Mouse (Mus musculus) cerebellum, adult 11 months (tissue): ENCODE data around the gene Cs.
A peak's percentile ranks its signal among the peaks of the same experiment; 100 is the strongest.

Source experiments
- DNase-seq: peaks from one replicate; pipeline ENCODE4 v3.0.0; 2022

Cs gene

GRCm38 (mm10) chr10:128335582-128335981, 2.0 kb upstream of the Cs start:
- DNase-seq, result peak; percentile 68

- no peak for DNase-seq
Measured at GRCm38 (mm10) chr10:128336195-128336594, 1.3 kb upstream of the Cs start.

- DNase-seq, result no peak
Measured at GRCm38 (mm10) chr10:128336597-128336996, 937 bp upstream of the Cs start.

- DNase-seq, result no peak
Measured at GRCm38 (mm10) chr10:128338415-128338814, 881 bp downstream of the Cs start.

DNA sequence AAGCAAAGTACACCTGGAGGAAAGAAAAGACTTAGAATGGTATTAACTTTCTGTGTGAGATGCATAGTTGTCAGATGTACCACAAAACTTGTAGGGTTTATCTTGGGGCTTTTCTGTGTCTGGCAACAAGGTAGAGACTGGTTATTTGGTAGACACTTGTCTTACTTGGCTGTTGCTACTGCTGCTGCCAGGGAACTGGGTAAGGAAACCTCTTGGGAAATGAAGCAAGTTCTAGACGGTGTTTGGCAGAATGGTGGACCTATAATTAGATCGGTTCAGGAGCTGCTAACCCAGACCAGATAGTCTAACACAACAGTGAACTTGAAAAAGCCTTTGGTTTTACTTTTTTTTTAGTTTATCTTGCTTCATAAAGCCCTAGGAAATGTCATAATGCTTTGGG, 1.4 kb downstream of the Cs start:
- no peak for DNase-seq

DNA sequence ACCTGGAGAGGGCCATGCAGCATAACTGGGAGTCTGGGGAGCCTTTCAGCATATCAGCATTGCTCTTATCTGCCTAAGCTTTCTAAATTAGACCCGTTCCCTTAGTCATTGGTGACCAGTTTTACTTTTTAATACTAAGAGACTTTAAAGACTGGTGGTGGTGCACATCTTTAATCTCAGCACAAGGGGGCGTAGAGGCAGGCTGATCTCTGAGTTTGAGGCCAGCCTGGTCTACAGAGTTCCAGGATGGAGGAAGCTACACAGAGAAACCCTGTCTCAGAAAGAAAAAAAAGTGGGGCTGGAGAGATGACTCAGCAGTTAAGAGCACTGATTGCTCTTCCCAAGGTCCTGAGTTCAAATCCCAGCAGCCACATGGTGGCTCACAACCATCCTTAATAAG, 2.7 kb downstream of the Cs start:
- DNase-seq, result no peak

DNA sequence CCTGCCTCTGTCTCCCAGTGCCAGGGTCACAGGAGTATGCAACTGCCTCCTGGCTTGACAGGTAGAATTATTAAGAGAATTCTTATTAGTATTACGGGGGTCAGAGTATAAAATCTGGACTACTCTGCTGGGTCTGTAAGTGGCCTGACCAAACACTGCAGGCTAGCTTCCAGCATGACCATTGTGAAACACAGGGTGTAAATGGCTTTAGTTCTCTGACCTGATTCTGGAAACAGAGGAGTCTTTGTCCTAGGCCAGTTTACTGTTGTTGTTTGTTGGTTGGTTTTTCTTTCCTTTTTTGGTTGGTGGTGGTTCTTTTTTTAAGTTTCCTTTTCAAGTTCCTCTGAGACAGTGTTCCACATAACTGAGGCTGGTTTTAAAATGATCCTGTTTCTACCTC, 5.9 kb downstream of the Cs start:
- DNase-seq, result no peak

DNA sequence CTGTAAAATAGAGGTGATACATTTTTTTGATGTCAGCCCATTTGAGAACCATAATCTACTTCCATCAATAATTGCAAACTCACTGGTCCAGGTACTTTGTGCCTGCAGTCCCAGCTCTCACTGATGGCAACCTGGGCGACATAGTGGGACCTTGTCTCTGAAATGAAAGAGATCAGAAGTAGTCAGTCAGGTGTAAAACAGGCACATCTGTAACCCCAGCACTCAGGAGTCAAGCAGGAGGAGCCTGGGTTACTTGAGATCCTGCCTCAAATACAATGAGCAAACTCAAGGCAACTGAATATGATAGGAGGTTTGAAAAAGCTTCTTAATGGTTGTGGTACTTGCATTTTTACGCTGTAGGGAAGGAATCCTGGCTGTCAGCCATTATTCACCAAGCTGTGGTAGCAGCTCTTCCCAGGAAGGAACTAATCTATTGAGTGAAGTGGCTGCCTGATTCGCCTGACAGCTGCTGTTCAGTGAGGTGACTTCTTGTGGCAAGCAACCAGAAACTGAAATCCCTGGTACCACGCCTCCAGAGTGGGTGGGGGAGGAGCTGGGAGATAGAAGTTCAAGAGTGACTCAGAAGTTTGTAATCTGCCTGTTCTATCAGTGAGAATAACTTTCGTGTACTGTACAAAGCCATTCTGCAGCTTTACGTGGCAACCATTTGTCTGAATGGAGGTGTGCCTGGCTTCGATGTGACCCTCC, 7.2 kb downstream of the Cs start:
- DNase-seq, result no peak

DNA sequence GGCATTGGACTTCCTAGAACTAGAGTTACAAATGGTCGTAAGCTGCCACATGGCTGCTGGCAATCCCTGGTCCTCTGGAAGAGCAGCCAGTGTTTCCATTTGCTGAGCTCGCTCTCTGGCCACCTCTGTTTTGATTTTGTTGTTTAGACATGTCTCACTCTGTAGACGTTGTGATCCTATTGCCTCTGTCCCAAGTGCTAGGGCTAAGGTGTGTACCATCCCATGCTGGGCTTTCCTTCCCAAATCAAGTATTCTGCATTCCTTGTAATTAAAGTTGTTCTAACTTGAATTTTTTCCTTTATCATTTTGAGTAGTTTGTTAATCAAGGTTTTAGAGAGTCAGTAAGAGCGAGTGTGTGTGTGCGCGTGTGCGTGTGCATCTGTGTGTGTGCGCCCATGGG, 10.0 kb downstream of the Cs start:
- DNase-seq, result no peak

- DNase-seq, result no peak
Measured at GRCm38 (mm10) chr10:128358796-128359195, 21.3 kb downstream of the Cs start.

GRCm38 (mm10) chr10:128359226-128359625, 21.7 kb downstream of the Cs start:
- DNase-seq, result no peak

GRCm38 (mm10) chr10:128361836-128362235, 24.3 kb downstream of the Cs start:
- DNase-seq, result no peak

- DNase-seq, result no peak
Measured at GRCm38 (mm10) chr10:128362568-128362967, 25.0 kb downstream of the Cs start.

DNA sequence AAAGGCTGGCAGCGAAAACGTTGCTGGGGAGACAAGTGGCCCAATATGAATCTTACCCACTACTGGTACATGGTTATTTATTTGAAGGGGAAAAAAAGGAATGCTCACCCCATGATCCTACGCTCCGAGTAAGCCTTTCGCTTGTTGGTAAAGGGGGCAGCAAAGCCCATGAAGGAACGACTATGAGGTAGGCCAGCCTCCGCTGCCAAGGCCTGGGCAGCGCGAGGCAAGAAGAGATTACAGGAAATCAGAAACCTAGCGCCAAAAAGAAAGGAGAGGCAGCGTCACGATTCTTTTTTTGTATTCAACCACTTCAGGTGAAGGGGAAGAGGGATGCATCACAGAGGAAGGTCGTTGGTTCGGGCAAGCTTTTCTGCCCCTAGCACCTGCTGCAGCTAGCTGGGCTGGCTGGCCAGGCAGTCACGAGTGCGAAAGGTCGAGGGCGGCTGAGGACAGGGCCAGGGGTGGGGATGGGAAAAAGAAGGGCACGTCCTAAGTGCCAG, 30.4 kb downstream of the Cs start:
- no peak for DNase-seq

- peak; percentile 92 for DNase-seq
Measured at GRCm38 (mm10) chr10:128368402-128369217, 31.1 kb downstream of the Cs start, which contains the start of gene Coq10a. Gene Coq10a (minus strand): TSS chr10:128368997.

DNA sequence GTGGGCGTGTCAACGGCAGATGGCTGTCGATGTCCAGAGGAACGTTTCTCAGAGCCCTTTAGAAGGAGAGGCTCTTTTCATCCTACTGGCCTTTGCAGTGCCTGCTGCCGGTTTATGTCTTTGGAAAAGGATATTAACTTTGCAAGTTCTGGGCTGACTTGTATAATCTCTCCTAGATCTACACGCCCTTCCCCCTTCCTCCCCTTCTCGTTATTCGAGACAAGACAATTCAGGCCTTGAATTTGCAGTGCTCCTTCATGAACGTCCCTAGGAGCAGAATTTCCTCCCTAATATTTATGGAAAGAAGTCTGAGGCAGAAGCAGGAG, 31.6 kb downstream of the Cs start:
- DNase-seq, result no peak

GRCm38 (mm10) chr10:128369599-128369998, 32.1 kb downstream of the Cs start:
- DNase-seq, result no peak

- DNase-seq, result no peak
Measured at GRCm38 (mm10) chr10:128370021-128370420, 32.5 kb downstream of the Cs start.

DNA sequence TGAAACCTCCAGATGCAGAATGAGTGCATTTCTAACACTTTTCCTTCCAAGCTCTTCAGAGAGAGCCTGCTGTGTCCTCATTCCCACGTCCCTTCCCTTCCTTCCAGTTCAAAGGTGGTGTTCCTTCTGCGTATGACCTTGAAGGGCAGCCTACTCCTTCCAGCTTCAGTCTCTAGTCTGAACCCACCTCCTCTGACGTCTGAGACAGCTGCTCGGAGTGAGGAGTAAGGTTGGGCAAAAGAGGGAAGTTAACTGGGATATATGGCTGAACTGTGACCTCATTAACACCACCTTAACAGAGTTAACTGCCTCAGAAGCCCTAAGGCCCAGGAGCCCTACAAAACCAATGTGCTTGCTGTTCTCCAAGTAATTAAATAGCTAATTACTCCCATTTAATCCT, 33.1 kb downstream of the Cs start:
- no peak for DNase-seq

DNA sequence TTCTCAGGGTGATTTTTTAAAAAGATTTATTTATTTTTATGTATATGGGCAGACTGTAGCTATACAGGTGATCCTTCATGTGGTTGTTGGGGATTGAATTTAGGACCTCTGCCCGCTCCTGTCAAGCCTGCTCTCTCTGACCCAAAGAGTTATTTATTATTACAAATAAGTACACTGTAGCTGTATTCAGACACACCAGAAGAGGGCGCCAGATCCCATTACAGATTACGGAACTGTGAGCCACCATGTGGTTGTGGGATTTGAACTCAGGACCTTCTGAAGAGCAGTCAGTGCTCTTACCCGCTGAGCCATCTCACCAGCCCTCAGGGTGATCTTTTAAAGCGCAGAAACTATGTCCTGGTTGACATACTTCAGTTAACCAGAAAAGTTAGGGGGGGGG, 34.6 kb downstream of the Cs start:
- no peak for DNase-seq

DNA sequence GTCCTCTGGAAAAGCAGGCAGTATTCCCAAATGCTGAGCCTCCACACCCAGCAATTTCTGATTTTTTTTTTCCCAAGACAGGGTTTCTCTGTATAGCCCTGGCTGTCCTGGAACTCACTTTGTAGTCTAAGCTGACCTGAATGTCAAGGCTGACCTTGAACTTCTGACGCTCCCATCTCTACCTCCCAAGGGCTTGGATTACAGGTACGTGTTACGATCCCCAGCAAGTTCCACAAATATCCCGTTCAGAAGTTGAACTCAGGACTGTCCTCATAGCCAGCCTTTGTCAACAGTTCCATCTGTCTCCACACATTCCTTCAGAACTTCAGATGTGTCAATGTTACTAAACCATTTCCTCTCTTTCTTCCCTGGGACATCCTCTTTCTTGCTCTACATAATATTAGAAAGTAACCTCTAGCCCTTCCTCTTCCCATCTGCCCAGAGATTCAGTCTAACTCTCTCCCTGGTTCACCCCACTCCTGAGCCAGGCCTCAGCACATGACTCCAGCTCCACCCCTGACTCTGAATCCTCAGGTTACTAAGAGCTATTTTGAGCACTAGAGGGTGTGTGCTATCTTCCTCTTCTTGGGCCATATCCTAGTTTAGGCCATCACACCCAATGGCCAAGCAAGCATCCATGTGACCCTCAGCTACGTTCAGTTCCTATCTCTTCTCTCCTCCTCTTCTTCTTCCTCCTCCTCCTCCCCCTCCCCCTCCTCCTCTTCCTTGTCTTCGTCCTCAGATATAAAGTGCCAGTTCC, 35.6 kb downstream of the Cs start:
- no peak for DNase-seq

- no peak for DNase-seq
Measured at GRCm38 (mm10) chr10:128374393-128374792, 36.9 kb downstream of the Cs start.

DNA sequence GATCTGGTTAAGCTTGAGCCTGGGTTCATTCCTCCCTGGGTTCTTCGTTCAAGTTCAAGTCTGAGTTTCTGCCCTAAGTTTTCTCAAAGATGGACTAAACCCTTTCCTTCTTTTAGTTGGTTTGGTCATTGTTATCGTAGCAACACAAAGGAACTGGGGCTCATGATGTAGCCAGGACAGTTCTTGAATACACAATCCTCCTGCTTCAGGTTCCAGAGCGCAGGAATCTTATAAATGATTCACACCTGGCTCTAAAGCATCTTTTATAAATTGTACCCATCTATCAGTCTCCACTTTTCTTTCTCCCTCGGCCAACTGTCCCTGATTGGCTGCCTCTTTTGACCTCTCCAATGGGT, 38.5 kb downstream of the Cs start:
- DNase-seq, result no peak
